Mouse (Mus musculus): Measurements from ENCODE around the gene Cachd1.

DNA sequence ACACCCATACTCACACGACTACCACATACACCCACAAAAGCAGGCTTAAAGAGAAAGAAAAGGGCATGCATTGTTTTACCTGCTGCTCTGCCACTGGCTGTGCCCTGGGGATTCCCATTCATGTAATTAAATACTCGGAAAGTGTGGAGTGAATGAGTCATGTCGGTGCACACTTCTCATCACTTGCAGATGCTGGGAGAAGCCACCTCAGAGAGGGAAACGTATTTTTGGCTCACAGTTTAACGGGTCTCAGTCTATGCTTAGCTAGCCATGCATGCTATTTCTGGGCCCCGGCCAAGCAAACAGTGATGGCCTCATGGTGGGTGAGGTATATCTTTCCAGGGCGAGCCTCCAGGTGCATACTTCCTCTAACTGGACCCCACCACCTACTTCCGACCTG, 222.4 kb downstream of the Cachd1 start:
- TF ChIP-seq CTCF (IDR thresholded peaks at IDR 0.05; ENCODE audit: borderline replicate concordance, insufficient read depth, low read length) = no peak
- TF ChIP-seq POLR2A (IDR thresholded peaks at IDR 0.05; ENCODE audit: low read depth, low read length) = no peak

Measured in embryonic fibroblast, embryonic 13.5 days (primary cell).